Comparison of ENCODE assay signal across 9 mouse cellular contexts in the genomic region with DNA sequence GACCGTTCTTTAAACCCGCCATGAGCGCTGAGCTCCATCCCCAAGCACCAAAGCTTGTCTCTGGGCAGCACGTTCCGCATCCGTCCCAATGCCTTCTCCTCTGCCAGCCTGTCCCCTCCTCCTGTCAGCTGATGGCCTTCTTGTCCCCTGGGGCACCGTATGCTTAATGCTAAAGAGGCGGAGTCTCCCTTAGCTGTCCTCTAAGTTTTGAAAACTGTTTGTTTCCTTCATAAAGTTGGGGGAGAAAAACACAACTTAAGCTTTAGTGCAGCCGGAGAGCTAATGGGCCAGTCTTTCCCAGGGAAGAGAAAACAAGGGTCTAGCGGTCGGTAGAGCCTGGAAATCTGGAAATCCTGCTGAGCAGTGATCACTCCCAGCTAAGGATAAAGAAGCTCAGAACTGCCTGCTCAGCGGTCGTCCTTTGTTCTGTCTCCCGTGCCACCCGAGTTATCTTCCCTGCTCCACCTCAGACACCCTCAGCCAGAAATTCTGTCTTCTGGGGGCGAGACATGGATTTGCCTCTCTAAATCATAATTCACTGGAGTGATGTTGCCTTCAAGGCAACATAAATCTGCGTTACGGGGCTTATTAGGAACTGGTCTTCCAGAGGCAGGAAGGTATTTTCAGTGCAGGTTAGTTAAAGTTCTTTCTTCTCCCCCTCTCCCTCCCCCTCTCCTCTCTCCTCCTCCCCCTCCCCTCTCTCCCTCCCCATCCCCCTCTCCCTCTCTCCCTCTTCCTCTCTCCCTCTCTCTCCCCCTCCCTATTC.
DNase-seq lines count a peak whose midpoint lies in the region; ATAC-seq and TF ChIP-seq lines count a peak whose summit lies in the region.
"Had no signal": no experiment of that assay in that cellular context is flagged by ENCODE, and none has a peak within 500 bp of the region (broad histone marks: within the 10 kb centered on the region; RNA-seq: fewer than 3 reads in every experiment).

No protein-coding gene starts in this region.

- peak overlapping the region; percentile 49 for H3K4me2 ChIP-seq in kidney, embryonic 14.5 days (replicated peaks; ENCODE audit: low read depth, low read length)
- H3K4me2 ChIP-seq in hindbrain, postnatal 0 days (ENCODE audit: low read depth, low read length): peak overlapping the region; percentile 51
- peak overlapping the region; percentile 54 for H3K4me2 ChIP-seq in neural tube, embryonic 15.5 days

- peaks cover 15% of the 10 kb centered on the region for H3K4me1 ChIP-seq in kidney, embryonic 14.5 days (ENCODE audit: control insufficient read depth, insufficient read depth, low read length)
- H3K4me1 ChIP-seq in hindbrain, postnatal 0 days (ENCODE audit: insufficient read depth, low read length): 0 out of 2 replicates have a peak, but pooled peaks cover 14% of the 10 kb centered on the region
- H3K4me1 ChIP-seq in neural tube, embryonic 15.5 days: peaks cover 32% of the 10 kb centered on the region

- no peaks in the 10 kb centered on the region for H3K36me3 ChIP-seq in kidney, embryonic 14.5 days (ENCODE audit: control insufficient read depth, insufficient read depth, low read length)
- H3K36me3 ChIP-seq in hindbrain, postnatal 0 days (ENCODE audit: insufficient read depth, low read length): no peaks in the 10 kb centered on the region
- no peaks in the 10 kb centered on the region for H3K36me3 ChIP-seq in neural tube, embryonic 15.5 days

- 2% methylated on average over 18 of the region's 18 CpGs for WGBS in kidney, embryonic 14.5 days
- 3% methylated on average over 18 of the region's 18 CpGs for WGBS in hindbrain, postnatal 0 days
- WGBS in neural tube, embryonic 15.5 days: 3% methylated on average over 18 of the region's 18 CpGs

- 0 out of 2 replicates have a peak, but pooled peaks have one; percentile 32 for ATAC-seq in kidney, embryonic 14.5 days (ENCODE audit: low FRiP score, low TSS enrichment)
- peak; percentile 62; the same call in 1 of the 2 replicates for ATAC-seq in hindbrain, postnatal 0 days
- ATAC-seq in neural tube, embryonic 15.5 days (ENCODE audit: low FRiP score): peak; percentile 62; the same call in 1 of the 2 replicates
- ATAC-seq: Patski had no signal

- H3K27me3 ChIP-seq in kidney, embryonic 14.5 days (ENCODE audit: control insufficient read depth, insufficient read depth, low read length): no peaks in the 10 kb centered on the region
- H3K27me3 ChIP-seq in hindbrain, postnatal 0 days (ENCODE audit: insufficient read depth, low read length): 0 out of 2 replicates have a peak, but pooled peaks cover 4% of the 10 kb centered on the region
- H3K27me3 ChIP-seq in neural tube, embryonic 15.5 days (replicated peaks): no peaks in the 10 kb centered on the region
- H3K27me3 ChIP-seq: Patski had no signal

- H3K9ac ChIP-seq in kidney, embryonic 14.5 days (ENCODE audit: low read depth, low read length): peak overlapping the region; percentile 47; the same call in 1 of the 2 replicates
- 0 out of 2 replicates have a peak overlapping the region, but pooled peaks have one; percentile 18 for H3K9ac ChIP-seq in hindbrain, postnatal 0 days (replicated peaks; ENCODE audit: low read length)
- peak overlapping the region; percentile 34; the same call in 1 of the 2 replicates for H3K9ac ChIP-seq in neural tube, embryonic 15.5 days (replicated peaks)

- TF ChIP-seq CTCF in hindbrain, postnatal 0 days (IDR thresholded peaks at IDR 0.05; ENCODE audit: low read depth): no peak

- no peaks in the 10 kb centered on the region for H3K9me3 ChIP-seq in kidney, embryonic 14.5 days (ENCODE audit: control insufficient read depth, low read length)
- no peaks in the 10 kb centered on the region for H3K9me3 ChIP-seq in hindbrain, postnatal 0 days (ENCODE audit: low read length)
- H3K9me3 ChIP-seq in neural tube, embryonic 15.5 days (replicated peaks): no peaks in the 10 kb centered on the region

- no peak for DNase-seq in kidney, adult 18-20 months
- DNase-seq in embryo, embryonic 10.5 days (ENCODE audit: low spot score): peak; percentile 77
- DNase-seq in hindbrain, postnatal 0 days (ENCODE audit: low spot score): peak; percentile 36
- DNase-seq in cerebellum, postnatal 25 days: no peak
- no peak for DNase-seq in c-Kit-positive CD71-positive TER-119-positive erythroid progenitor cells, embryonic 14.5 days (ENCODE audit: low spot score)
- no peak for DNase-seq in ovary, postnatal 10 days (ENCODE audit: low spot score)

- peak overlapping the region; percentile 25 for H3K4me3 ChIP-seq in kidney, embryonic 14.5 days (ENCODE audit: low read length)
- H3K4me3 ChIP-seq in hindbrain, postnatal 0 days (ENCODE audit: low read length): peak overlapping the region; percentile 4; the same call in 1 of the 2 replicates
- peak overlapping the region; percentile 18 for H3K4me3 ChIP-seq in neural tube, embryonic 15.5 days (replicated peaks)

- H3K27ac ChIP-seq in kidney, embryonic 14.5 days (ENCODE audit: low read depth, low read length): 0 out of 2 replicates have a peak overlapping the region, but pooled peaks have one; percentile 30
- no peak overlapping the region for H3K27ac ChIP-seq in hindbrain, postnatal 0 days
- peak overlapping the region; percentile 77 for H3K27ac ChIP-seq in neural tube, embryonic 15.5 days (replicated peaks)

Comparison
In these comparisons a context has a peak if more than half of its experiments do, and no peak if none do; other contexts are left out.
1. DNase-seq: peak in embryo, embryonic 10.5 days (single experiment) and hindbrain, postnatal 0 days (single experiment); none in kidney, adult 18-20 months (single experiment), cerebellum, postnatal 25 days (0 of 2), c-Kit-positive CD71-positive TER-119-positive erythroid progenitor cells, embryonic 14.5 days (single experiment) and ovary, postnatal 10 days (single experiment).
2. Peak in every context shown above with its lines, with median percentiles within 50 percentile points of each other: ATAC-seq, H3K4me2 ChIP-seq, H3K4me3 ChIP-seq and H3K9ac ChIP-seq.